Mouse (Mus musculus): ENCODE measurements around the gene Btf3. TPM values are rescaled to one million over a fixed set of nuclear protein-coding genes. Genes with fewer than 3 reads are reported as not detected.
A peak's percentile ranks its signal among the peaks of the same experiment; 100 is the strongest.

Gene Btf3
- 419 and 484 TPM in 2 replicates for polyA plus RNA-seq (2011; ENCODE audit: insufficient read depth, insufficient read length, low replicate concordance, missing spikeins)

GRCm38 (mm10) chr13:98316480-98317245 lies at the start of gene Btf3:
Gene Btf3, minus strand, starts transcription at chr13:98317006.
- H3K4me1 ChIP-seq (ENCODE audit: control insufficient read depth, insufficient read depth, low read length), result no peaks in the 10 kb centered on the region; the same call in 1 of the 2 replicates
- under 1% methylated on average over 86 of the region's 90 CpGs for WGBS
- H3K27ac ChIP-seq (ENCODE audit: control insufficient read depth, insufficient read depth, low read depth, low read length, poor library complexity), result peak within 1 kb of the TSS; percentile 94
- H3K4me3 ChIP-seq (replicated peaks; ENCODE audit: control insufficient read depth, low read depth, low read length), result peak within 1 kb of the TSS; percentile 76
- TF ChIP-seq CTCF (IDR thresholded peaks at IDR 0.05; ENCODE audit: control insufficient read depth, insufficient read depth, low read length), result no peak
- TF ChIP-seq POLR2A (IDR thresholded peaks at IDR 0.05; ENCODE audit: borderline replicate concordance, control insufficient read depth, low read depth, low read length), result peak; percentile 81; the same call in 1 of the 2 replicates

GRCm38 (mm10) chr13:98365766-98366421 lies 49.1 kb upstream of the Btf3 start:
- TF ChIP-seq POLR2A (IDR thresholded peaks at IDR 0.05; ENCODE audit: borderline replicate concordance, control insufficient read depth, low read depth, low read length) (no peak), CTCF (IDR thresholded peaks at IDR 0.05; ENCODE audit: control insufficient read depth, insufficient read depth, low read length) (no peak)
- Histone ChIP-seq H3K27ac (ENCODE audit: control insufficient read depth, insufficient read depth, low read depth, low read length, poor library complexity) (no peak overlapping the region), H3K4me1 (ENCODE audit: control insufficient read depth, insufficient read depth, low read length) (no peaks in the 10 kb centered on the region), H3K4me3 (replicated peaks; ENCODE audit: control insufficient read depth, low read depth, low read length) (no peak overlapping the region)
- WGBS, result 4% methylated on average over 52 of the region's 52 CpGs

- TF ChIP-seq CTCF (IDR thresholded peaks at IDR 0.05; ENCODE audit: control insufficient read depth, insufficient read depth, low read length) (no peak), POLR2A (IDR thresholded peaks at IDR 0.05; ENCODE audit: borderline replicate concordance, control insufficient read depth, low read depth, low read length) (no peak)
- Histone ChIP-seq H3K4me1 (ENCODE audit: control insufficient read depth, insufficient read depth, low read length) (no peaks in the 10 kb centered on the region), H3K27ac (ENCODE audit: control insufficient read depth, insufficient read depth, low read depth, low read length, poor library complexity) (no peak overlapping the region), H3K4me3 (replicated peaks; ENCODE audit: control insufficient read depth, low read depth, low read length) (no peak overlapping the region)
- 6% methylated on average over 8 of the region's 8 CpGs for WGBS
These were observed 48.3 kb upstream of the Btf3 start for GRCm38 (mm10) chr13:98365081-98365480.

- Histone ChIP-seq H3K4me1 (ENCODE audit: control insufficient read depth, insufficient read depth, low read length) (no peaks in the 10 kb centered on the region), H3K4me3 (replicated peaks; ENCODE audit: control insufficient read depth, low read depth, low read length) (no peak overlapping the region), H3K27ac (ENCODE audit: control insufficient read depth, insufficient read depth, low read depth, low read length, poor library complexity) (no peak overlapping the region)
- TF ChIP-seq POLR2A (IDR thresholded peaks at IDR 0.05; ENCODE audit: borderline replicate concordance, control insufficient read depth, low read depth, low read length) (no peak), CTCF (IDR thresholded peaks at IDR 0.05; ENCODE audit: control insufficient read depth, insufficient read depth, low read length) (no peak)
- 29% methylated on average over 4 of the region's 4 CpGs for WGBS
These were observed 46.2 kb upstream of the Btf3 start for GRCm38 (mm10) chr13:98363046-98363445.

- Histone ChIP-seq H3K4me1 (ENCODE audit: control insufficient read depth, insufficient read depth, low read length) (no peaks in the 10 kb centered on the region), H3K4me3 (replicated peaks; ENCODE audit: control insufficient read depth, low read depth, low read length) (no peak overlapping the region), H3K27ac (ENCODE audit: control insufficient read depth, insufficient read depth, low read depth, low read length, poor library complexity) (no peak overlapping the region)
- 11% methylated on average over 5 of the region's 5 CpGs for WGBS
- TF ChIP-seq CTCF (IDR thresholded peaks at IDR 0.05; ENCODE audit: control insufficient read depth, insufficient read depth, low read length), result no peak
- no peak for TF ChIP-seq POLR2A (IDR thresholded peaks at IDR 0.05; ENCODE audit: borderline replicate concordance, control insufficient read depth, low read depth, low read length)
These were observed 44.4 kb upstream of the Btf3 start for GRCm38 (mm10) chr13:98361161-98361560.

- 6% methylated on average over 6 of the region's 6 CpGs for WGBS
- no peak overlapping the region for H3K27ac ChIP-seq (ENCODE audit: control insufficient read depth, insufficient read depth, low read depth, low read length, poor library complexity)
- no peak for TF ChIP-seq CTCF (IDR thresholded peaks at IDR 0.05; ENCODE audit: control insufficient read depth, insufficient read depth, low read length)
- no peak for TF ChIP-seq POLR2A (IDR thresholded peaks at IDR 0.05; ENCODE audit: borderline replicate concordance, control insufficient read depth, low read depth, low read length)
- no peaks in the 10 kb centered on the region for H3K4me1 ChIP-seq (ENCODE audit: control insufficient read depth, insufficient read depth, low read length)
- H3K4me3 ChIP-seq (replicated peaks; ENCODE audit: control insufficient read depth, low read depth, low read length), result no peak overlapping the region
These were observed 43.6 kb upstream of the Btf3 start for GRCm38 (mm10) chr13:98360391-98360790.

- no peak overlapping the region for H3K27ac ChIP-seq (ENCODE audit: control insufficient read depth, insufficient read depth, low read depth, low read length, poor library complexity)
- H3K4me1 ChIP-seq (ENCODE audit: control insufficient read depth, insufficient read depth, low read length), result no peaks in the 10 kb centered on the region
- TF ChIP-seq CTCF (IDR thresholded peaks at IDR 0.05; ENCODE audit: control insufficient read depth, insufficient read depth, low read length) (no peak), POLR2A (IDR thresholded peaks at IDR 0.05; ENCODE audit: borderline replicate concordance, control insufficient read depth, low read depth, low read length) (no peak)
- H3K4me3 ChIP-seq (replicated peaks; ENCODE audit: control insufficient read depth, low read depth, low read length), result no peak overlapping the region
- 3% methylated on average over 8 of the region's 8 CpGs for WGBS
These were observed 42.5 kb upstream of the Btf3 start for GRCm38 (mm10) chr13:98359337-98359736.

GRCm38 (mm10) chr13:98358424-98359181 lies 41.8 kb upstream of the Btf3 start:
- WGBS, result 10% methylated on average over 23 of the region's 23 CpGs
- Histone ChIP-seq H3K4me1 (ENCODE audit: control insufficient read depth, insufficient read depth, low read length) (no peaks in the 10 kb centered on the region), H3K4me3 (replicated peaks; ENCODE audit: control insufficient read depth, low read depth, low read length) (no peak overlapping the region), H3K27ac (ENCODE audit: control insufficient read depth, insufficient read depth, low read depth, low read length, poor library complexity) (no peak overlapping the region)
- TF ChIP-seq CTCF (IDR thresholded peaks at IDR 0.05; ENCODE audit: control insufficient read depth, insufficient read depth, low read length), result no peak
